Mouse (Mus musculus) MEL (cell line): ENCODE data around the gene Smc5. TPM values are rescaled to one million over a fixed set of nuclear protein-coding genes. Genes with fewer than 3 reads are reported as not detected.

ENCODE experiments used
- DNase-seq: peaks from one replicate; pipeline ENCODE4 v3.0.0; 2011; ENCODE audit warnings: low read depth, low spot score
- H3K27ac ChIP-seq: 2 replicates; pipeline ENCODE4 v1.5.1; 2012; ENCODE audit warnings: low read depth, mild to moderate bottlenecking, control low read depth, low read length, moderate library complexity; ENCODE audit not compliant: control insufficient read depth
- H3K27me3 ChIP-seq, 2 experiments: fragments of 150-350 bp in 1 of 2; sonication (generic) in 1 of 2; 2 replicates each; pipeline ENCODE4 v1.6.1; 2012; ENCODE audit warnings: low read length in 2 of 2, mild to moderate bottlenecking in 2 of 2, improper control_type of control experiment in 1 of 2, moderate library complexity in 1 of 2; ENCODE audit not compliant: insufficient read depth in 2 of 2, control insufficient read depth in 1 of 2
- H3K36me3 ChIP-seq, 2 experiments: 2 replicates each; pipeline ENCODE4 v1.6.1; 2012 to 2014; ENCODE audit warnings: low read length in 2 of 2, improper control_type of control experiment in 1 of 2, inconsistent platforms in 1 of 2, mild to moderate bottlenecking in 1 of 2; ENCODE audit not compliant: insufficient read depth in 2 of 2, control insufficient read depth in 1 of 2
- H3K4me1 ChIP-seq, 2 experiments: fragments of 150-350 bp in 1 of 2; sonication (generic) in 1 of 2; 2 replicates each; pipeline ENCODE4 v1.6.1; 2012; ENCODE audit warnings: low read length in 2 of 2, improper control_type of control experiment in 1 of 2, mild to moderate bottlenecking in 1 of 2; ENCODE audit not compliant: insufficient read depth in 2 of 2, control insufficient read depth in 1 of 2
- H3K4me3 ChIP-seq, 2 experiments: fragments of 150-350 bp in 1 of 2; sonication (generic) in 1 of 2; 2 replicates each; pipeline ENCODE4 v1.5.1; 2012; ENCODE audit warnings: low read depth in 2 of 2, low read length in 2 of 2, mild to moderate bottlenecking in 2 of 2, moderate library complexity in 2 of 2, control low read depth in 1 of 2, improper control_type of control experiment in 1 of 2; ENCODE audit not compliant: control insufficient read depth in 1 of 2, insufficient read depth in 1 of 2
- H3K79me2 ChIP-seq: 2 replicates; pipeline ENCODE4 v1.6.1; 2012; ENCODE audit warnings: mild to moderate bottlenecking, low read length, moderate library complexity; ENCODE audit not compliant: control insufficient read depth, poor library complexity, insufficient read depth
- H3K9ac ChIP-seq: 2 replicates; pipeline ENCODE4 v1.6.1; 2012; ENCODE audit warnings: low read depth, mild to moderate bottlenecking, control low read depth, low read length, moderate library complexity; ENCODE audit not compliant: control insufficient read depth, poor library complexity, severe bottlenecking
- H3K9me3 ChIP-seq: fragments of 150-350 bp; sonication (generic); replicated peaks from 2 replicates; pipeline ENCODE4 v1.6.1; 2012; ENCODE audit warnings: mild to moderate bottlenecking, low read length, improper control_type of control experiment, moderate library complexity; ENCODE audit not compliant: insufficient read depth
- CHD1 ChIP-seq: IDR thresholded peaks from 2 replicates; pipeline ENCODE4 v1.6.1; 2012; ENCODE audit warnings: low read depth, mild to moderate bottlenecking, inconsistent platforms, low read length, improper control_type of control experiment
- CTCF ChIP-seq, 3 experiments: IDR thresholded peaks in 2 of 3; conservative IDR thresholded peaks in 1 of 3; 2 replicates each; pipeline ENCODE4 v1.5.1; 2011 to 2012; ENCODE audit warnings: low read length in 3 of 3, low read depth in 2 of 3, mild to moderate bottlenecking in 2 of 3, improper control_type of control experiment in 1 of 3, inconsistent platforms in 1 of 3, mixed read lengths in 1 of 3, moderate library complexity in 1 of 3; ENCODE audit not compliant: control insufficient read depth in 1 of 3, insufficient read depth in 1 of 3, poor library complexity in 1 of 3, severe bottlenecking in 1 of 3
- GABPA ChIP-seq: IDR thresholded peaks from 2 replicates; pipeline ENCODE4 v1.6.1; 2012; ENCODE audit warnings: low read depth, mild to moderate bottlenecking, inconsistent platforms, low read length, improper control_type of control experiment, moderate library complexity
- GATA1 ChIP-seq: IDR thresholded peaks from 2 replicates; pipeline ENCODE4 v1.6.1; 2011; ENCODE audit warnings: low read depth, low read length, improper control_type of control experiment
- JUND ChIP-seq: IDR thresholded peaks from 2 replicates; pipeline ENCODE4 v1.6.1; 2011; ENCODE audit warnings: low read depth, mild to moderate bottlenecking, improper control_type of control experiment, low read length
- MAX ChIP-seq: IDR thresholded peaks from 2 replicates; pipeline ENCODE4 v1.6.1; 2011; ENCODE audit warnings: low read length, improper control_type of control experiment
- MEF2A ChIP-seq: IDR thresholded peaks from 2 replicates; pipeline ENCODE4 v1.6.1; 2014; ENCODE audit warnings: low read depth, mild to moderate bottlenecking, inconsistent platforms, low read length, improper control_type of control experiment; ENCODE audit not compliant: poor library complexity, insufficient replicate concordance, severe bottlenecking; ENCODE audit errors: extremely low read depth
- MXI1 ChIP-seq: IDR thresholded peaks from 2 replicates; pipeline ENCODE4 v1.6.1; 2011; ENCODE audit warnings: mild to moderate bottlenecking, low read depth, low read length, improper control_type of control experiment
- MYC ChIP-seq: IDR thresholded peaks from 2 replicates; pipeline ENCODE4 v1.6.1; 2011; ENCODE audit warnings: low read depth, mild to moderate bottlenecking, low read length, improper control_type of control experiment, moderate library complexity
- NELFE ChIP-seq: IDR thresholded peaks from 2 replicates; pipeline ENCODE4 v1.6.1; 2011; ENCODE audit warnings: low read depth, low read length, improper control_type of control experiment
- POLR2A ChIP-seq, 2 experiments: IDR thresholded peaks; 2 replicates each; pipeline ENCODE4 v1.6.1; 2011 to 2012; ENCODE audit warnings: low read length in 2 of 2, mild to moderate bottlenecking in 2 of 2, control low read depth in 1 of 2, improper control_type of control experiment in 1 of 2, low read depth in 1 of 2, moderate library complexity in 1 of 2; ENCODE audit not compliant: control insufficient read depth in 1 of 2, insufficient read depth in 1 of 2, poor library complexity in 1 of 2
- POLR2AphosphoS5 ChIP-seq: IDR thresholded peaks from 2 replicates; pipeline ENCODE4 v1.6.1; 2012; ENCODE audit warnings: low read depth, borderline replicate concordance, mild to moderate bottlenecking, inconsistent platforms, low read length, moderate library complexity, mixed read lengths
- RAD21 ChIP-seq: IDR thresholded peaks from 2 replicates; pipeline ENCODE4 v1.6.1; 2011; ENCODE audit warnings: mild to moderate bottlenecking, low read depth, low read length, improper control_type of control experiment
- SIN3A ChIP-seq: IDR thresholded peaks from 2 replicates; pipeline ENCODE4 v1.6.1; 2012; ENCODE audit warnings: low read length, improper control_type of control experiment, inconsistent platforms
- SMC3 ChIP-seq: IDR thresholded peaks from 2 replicates; pipeline ENCODE4 v1.6.1; 2011; ENCODE audit warnings: low read depth, low read length, improper control_type of control experiment
- TAL1 ChIP-seq: IDR thresholded peaks from 2 replicates; pipeline ENCODE4 v1.6.1; 2012; ENCODE audit warnings: mild to moderate bottlenecking, inconsistent platforms, low read length, moderate library complexity, mixed read lengths
- TBP ChIP-seq: IDR thresholded peaks from 2 replicates; pipeline ENCODE4 v1.8.0; 2011; ENCODE audit warnings: low read depth, low read length, improper control_type of control experiment
- UBTF ChIP-seq: IDR thresholded peaks from 2 replicates; pipeline ENCODE4 v1.6.1; 2012; ENCODE audit warnings: low read depth, mild to moderate bottlenecking, inconsistent platforms, low read length, improper control_type of control experiment, moderate library complexity, borderline replicate concordance; ENCODE audit not compliant: insufficient read depth
- USF1 ChIP-seq: IDR thresholded peaks from 2 replicates; pipeline ENCODE4 v1.6.1; 2014; ENCODE audit warnings: low read depth, mild to moderate bottlenecking, inconsistent platforms, low read length, improper control_type of control experiment, moderate library complexity
- ZMIZ1 ChIP-seq: IDR thresholded peaks from 2 replicates; pipeline ENCODE4 v1.6.1; 2012; ENCODE audit warnings: low read depth, mild to moderate bottlenecking, inconsistent platforms, low read length, improper control_type of control experiment, moderate library complexity
- ZNF384 ChIP-seq: IDR thresholded peaks from 2 replicates; pipeline ENCODE4 v1.6.1; 2012; ENCODE audit warnings: low read depth, mild to moderate bottlenecking, inconsistent platforms, low read length, improper control_type of control experiment
- polyA plus RNA-seq, 2 experiments: library from polyadenylated mRNA; stranded (reverse) in 1 of 2; unstranded in 1 of 2; fragments of >175 nt in 1 of 2; fragments of >200 nt in 1 of 2; gene quantifications; 2 replicates each; pipeline versions ENCODE4 v1.2.1 to v1.2.4; 2012; ENCODE audit warnings: low replicate concordance in 2 of 2, low read depth in 1 of 2; ENCODE audit not compliant: insufficient read length in 2 of 2, insufficient read depth in 1 of 2, missing spikeins in 1 of 2
- total RNA-seq: library from RNA; depleted of rRNA; stranded (reverse); fragments of 300-350 nt; gene quantifications from 2 replicates; pipeline ENCODE4 v1.2.3, GENCODE M21; 2012

Smc5 gene
- total and polyA plus RNA-seq, 3 experiments, result 29.9 to 77.3 (median 36.8) TPM

- no peak overlapping the region for H3K9ac ChIP-seq
- peak; percentile 24 for DNase-seq
- no peaks in the 10 kb centered on the region for H3K79me2 ChIP-seq
- H3K27ac ChIP-seq, result no peak overlapping the region
- no peak overlapping the region for H3K4me3 ChIP-seq
- no peaks in the 10 kb centered on the region for H3K9me3 ChIP-seq
- TF ChIP-seq TBP (no peak), UBTF (no peak), POLR2A (IDR thresholded peaks at IDR 0.05; ENCODE audit: control insufficient read depth in 1 of 2, insufficient read depth in 1 of 2, low read depth in 1 of 2, low read length in 2 of 2, poor library complexity in 1 of 2) (no peak), NELFE (no peak), CTCF (IDR thresholded peaks at IDR 0.05 in 2 of 3, conservative IDR thresholded peaks at IDR 0.05 in 1 of 3; ENCODE audit: control insufficient read depth in 1 of 3, insufficient read depth in 1 of 3, low read depth in 2 of 3, low read length in 3 of 3, poor library complexity in 1 of 3, severe bottlenecking in 1 of 3) (peak in 2 of 3 experiments; percentile 15 to 33; a peak in 1 of 6 replicates), SMC3 (peak; percentile 4; the same call in 1 of the 2 replicates), RAD21 (no peak)
- H3K4me1 ChIP-seq, result no peaks in the 10 kb centered on the region
- H3K36me3 ChIP-seq, result peaks cover 0 to 20% of the 10 kb centered on the region in 2 experiments; a peak in 2 of 4 replicates
- H3K27me3 ChIP-seq, result no peaks in the 10 kb centered on the region
Measured at GRCm38 (mm10) chr19:23225065-23225464, 48.6 kb downstream of the Smc5 start.

GRCm38 (mm10) chr19:23214326-23214725, 59.4 kb downstream of the Smc5 start:
- no peak for TF ChIP-seq GATA1
- TF ChIP-seq POLR2A (IDR thresholded peaks at IDR 0.05; ENCODE audit: control insufficient read depth in 1 of 2, insufficient read depth in 1 of 2, low read depth in 1 of 2, low read length in 2 of 2, poor library complexity in 1 of 2), result no peak
- no peak for TF ChIP-seq MAX
- TF ChIP-seq POLR2AphosphoS5, result no peak
- TF ChIP-seq SMC3, result no peak
- TF ChIP-seq SIN3A, result no peak
- TF ChIP-seq USF1, result no peak
- TF ChIP-seq TAL1, result no peak
- no peak for TF ChIP-seq MEF2A
- TF ChIP-seq JUND, result no peak
- TF ChIP-seq CTCF (IDR thresholded peaks at IDR 0.05 in 2 of 3, conservative IDR thresholded peaks at IDR 0.05 in 1 of 3; ENCODE audit: control insufficient read depth in 1 of 3, insufficient read depth in 1 of 3, low read depth in 2 of 3, low read length in 3 of 3, poor library complexity in 1 of 3, severe bottlenecking in 1 of 3), result no peak
- no peak for TF ChIP-seq CHD1
- no peak for TF ChIP-seq ZNF384
- no peak for TF ChIP-seq MXI1
- TF ChIP-seq MYC, result no peak
- no peak for TF ChIP-seq ZMIZ1
- no peak for TF ChIP-seq TBP
- TF ChIP-seq GABPA, result no peak
- TF ChIP-seq, all 39 proteins: peak for 0
- H3K4me3 ChIP-seq, result no peak overlapping the region
- no peaks in the 10 kb centered on the region for H3K79me2 ChIP-seq
- no peaks in the 10 kb centered on the region for H3K4me1 ChIP-seq
- H3K27ac ChIP-seq, result no peak overlapping the region
- DNase-seq, result no peak
- peaks cover 0 to 27% of the 10 kb centered on the region in 2 experiments; a peak in 2 of 4 replicates for H3K36me3 ChIP-seq
- no peaks in the 10 kb centered on the region for H3K27me3 ChIP-seq
- no peaks in the 10 kb centered on the region for H3K9me3 ChIP-seq
- no peak overlapping the region for H3K9ac ChIP-seq
